Mouse (Mus musculus) lung, embryonic 16.5 days (tissue): ENCODE measurements around the gene Zscan21. TPM values are rescaled to one million over a fixed set of nuclear protein-coding genes. Genes with fewer than 3 reads are reported as not detected.
A peak's percentile ranks its signal among the peaks of the same experiment; 100 is the strongest.

Experiments used
- ATAC-seq: fragments of 200-750 bp; cut with Nextera tagmentation; 2 replicates; pipeline ENCODE4 v1.8.0; 2017; ENCODE audit warnings: low read depth, mild to moderate bottlenecking, moderate library complexity
- H3K27ac ChIP-seq: fragments of 300-500 bp; sonication (generic); 2 replicates; pipeline ENCODE4 v1.5.1; 2014; ENCODE audit warnings: mild to moderate bottlenecking, control low read depth, low read length
- H3K27me3 ChIP-seq: fragments of 300-500 bp; sonication (generic); 2 replicates; pipeline ENCODE4 v1.6.1; 2014; ENCODE audit warnings: low read depth, low read length, mixed read lengths; ENCODE audit not compliant: control insufficient read depth, insufficient read depth
- H3K36me3 ChIP-seq: fragments of 300-500 bp; sonication (generic); 2 replicates; pipeline ENCODE4 v1.6.1; 2014; ENCODE audit warnings: low read length; ENCODE audit not compliant: control insufficient read depth, insufficient read depth
- H3K4me1 ChIP-seq: fragments of 300-500 bp; sonication (generic); replicated peaks from 2 replicates; pipeline ENCODE4 v1.6.1; 2014; ENCODE audit warnings: low read length, mixed read lengths; ENCODE audit not compliant: control insufficient read depth, insufficient read depth
- H3K4me2 ChIP-seq: fragments of 300-500 bp; sonication (generic); 2 replicates; pipeline ENCODE4 v1.6.1; 2014; ENCODE audit warnings: low read depth, low read length, control low read depth
- H3K4me3 ChIP-seq: fragments of 300-500 bp; sonication (generic); 2 replicates; pipeline ENCODE4 v1.5.1; 2014; ENCODE audit warnings: mild to moderate bottlenecking, low read length, control low read depth
- H3K9ac ChIP-seq: fragments of 300-500 bp; sonication (generic); 2 replicates; pipeline ENCODE4 v1.6.1; 2014; ENCODE audit warnings: low read length, control low read depth
- H3K9me3 ChIP-seq: fragments of 300-500 bp; sonication (generic); 2 replicates; pipeline ENCODE4 v1.6.1; 2016; ENCODE audit warnings: low read length; ENCODE audit not compliant: control insufficient read depth
- WGBS: fragments of 180-500 bp; shearing (Covaris S2); extraction: QIAGEN DNeasy Blood & Tissue Kit; methylation state at CpG from one replicate; pipeline ENCODE4 v1.1.7; 2014; 5-methylcytosine and 5-hydroxymethylcytosine counted together
- polyA plus RNA-seq: library from polyadenylated mRNA; unstranded; fragments of >200 nt; fragmentation: Nextera tagmentation; extraction: Ambion mirVana; gene quantifications from 2 replicates; pipeline ENCODE4 v1.2.1, GENCODE M21; 2015

Zscan21 gene
- polyA plus RNA-seq, 1 experiment from 2014 or later, result 57.9 TPM

GRCm38 (mm10) chr5:138154390-138154789 is 37.7 kb downstream of the Zscan21 start:
- peak overlapping the region; percentile 97 for H3K9ac ChIP-seq
- H3K27ac ChIP-seq, result no peak overlapping the region

GRCm38 (mm10) chr5:138155443-138155976 is 38.8 kb downstream of the Zscan21 start, which contains the start of gene Zfp113:
Gene Zfp113 (minus strand): TSS chr5:138155744.
- peak within 1 kb of the TSS; percentile 97 for H3K9ac ChIP-seq
- H3K4me1 ChIP-seq, result peaks cover 10% of the 10 kb centered on the region
- H3K4me2 ChIP-seq, result peak within 1 kb of the TSS; percentile 74
- peaks cover 6% of the 10 kb centered on the region for H3K36me3 ChIP-seq
- H3K9me3 ChIP-seq, result no peaks in the 10 kb centered on the region
- under 1% methylated on average over 31 of the region's 31 CpGs for WGBS
- peak within 1 kb of the TSS; percentile 93 for H3K27ac ChIP-seq
- no peaks in the 10 kb centered on the region for H3K27me3 ChIP-seq
- H3K4me3 ChIP-seq, result peak within 1 kb of the TSS; percentile 91
- peak; percentile 97 for ATAC-seq

More at GRCm38 (mm10) chr5:138154390-138154789, 37.7 kb downstream of the Zscan21 start:
- no peak for ATAC-seq
- Histone ChIP-seq H3K4me2 (peak overlapping the region; percentile 74), H3K4me1 (peaks cover 7% of the 10 kb centered on the region), H3K36me3 (peaks cover 9% of the 10 kb centered on the region), H3K4me3 (peak overlapping the region; percentile 91), H3K27me3 (no peaks in the 10 kb centered on the region), H3K9me3 (no peaks in the 10 kb centered on the region)
- WGBS, result 54% methylated on average over 3 of the region's 3 CpGs

- H3K9me3 ChIP-seq, result no peaks in the 10 kb centered on the region
- peak overlapping the region; percentile 12 for H3K27ac ChIP-seq
- peaks cover 8% of the 10 kb centered on the region; the same call in 1 of the 2 replicates for H3K4me1 ChIP-seq
- no peaks in the 10 kb centered on the region for H3K27me3 ChIP-seq
- peaks cover 24% of the 10 kb centered on the region for H3K36me3 ChIP-seq
- 66% methylated on average over 7 of the region's 7 CpGs for WGBS
- ATAC-seq, result no peak
- peak overlapping the region; percentile 86 for H3K9ac ChIP-seq
- peak overlapping the region; percentile 91 for H3K4me3 ChIP-seq
- H3K4me2 ChIP-seq, result peak overlapping the region; percentile 64
Observed at GRCm38 (mm10) chr5:138160224-138160762, 43.6 kb downstream of the Zscan21 start.

GRCm38 (mm10) chr5:138160842-138161665 is 44.4 kb downstream of the Zscan21 start, which contains the start of gene Cops6:
Gene Cops6 (plus strand): TSS chr5:138161071.
- Histone ChIP-seq H3K4me2 (peak within 1 kb of the TSS; percentile 79), H3K36me3 (peaks cover 31% of the 10 kb centered on the region), H3K27ac (peak within 1 kb of the TSS; percentile 72), H3K9ac (peak within 1 kb of the TSS; percentile 86), H3K27me3 (no peaks in the 10 kb centered on the region), H3K4me3 (peak within 1 kb of the TSS; percentile 91), H3K4me1 (peaks cover 8% of the 10 kb centered on the region; the same call in 1 of the 2 replicates), H3K9me3 (no peaks in the 10 kb centered on the region)
- peak; percentile 97 for ATAC-seq
- under 1% methylated on average over 42 of the region's 42 CpGs for WGBS

- Histone ChIP-seq H3K36me3 (peaks cover 49% of the 10 kb centered on the region), H3K9ac (no peak overlapping the region), H3K27me3 (no peaks in the 10 kb centered on the region), H3K4me1 (peaks cover 8% of the 10 kb centered on the region; the same call in 1 of the 2 replicates), H3K27ac (no peak overlapping the region), H3K9me3 (no peaks in the 10 kb centered on the region), H3K4me3 (no peak overlapping the region), H3K4me2 (no peak overlapping the region)
- WGBS, result 62% methylated on average over 6 of the region's 6 CpGs
- ATAC-seq, result no peak
Observed at GRCm38 (mm10) chr5:138163046-138163445, 46.3 kb downstream of the Zscan21 start.

GRCm38 (mm10) chr5:138163610-138164009 is 46.9 kb downstream of the Zscan21 start:
- Histone ChIP-seq H3K27ac (no peak overlapping the region), H3K27me3 (no peaks in the 10 kb centered on the region), H3K9ac (no peak overlapping the region), H3K4me2 (no peak overlapping the region), H3K9me3 (no peaks in the 10 kb centered on the region), H3K36me3 (peaks cover 52% of the 10 kb centered on the region), H3K4me1 (peaks cover 8% of the 10 kb centered on the region; the same call in 1 of the 2 replicates), H3K4me3 (no peak overlapping the region)
- WGBS, result 65% methylated on average over 10 of the region's 10 CpGs
- no peak for ATAC-seq

GRCm38 (mm10) chr5:138165594-138165993 is 48.9 kb downstream of the Zscan21 start:
- Histone ChIP-seq H3K9ac (no peak overlapping the region), H3K27ac (no peak overlapping the region)

GRCm38 (mm10) chr5:138170936-138171561 is 54.3 kb downstream of the Zscan21 start:
- WGBS, result under 1% methylated on average over 47 of the region's 47 CpGs
- Histone ChIP-seq H3K9me3 (no peaks in the 10 kb centered on the region), H3K27me3 (no peaks in the 10 kb centered on the region), H3K36me3 (peaks cover 37% of the 10 kb centered on the region), H3K4me3 (peak overlapping the region; percentile 86), H3K27ac (peak overlapping the region; percentile 98), H3K9ac (peak overlapping the region; percentile 85), H3K4me2 (peak overlapping the region; percentile 86), H3K4me1 (peaks cover 17% of the 10 kb centered on the region)
- peak; percentile 86 for ATAC-seq

More at GRCm38 (mm10) chr5:138165594-138165993, 48.9 kb downstream of the Zscan21 start:
- no peak for ATAC-seq
- Histone ChIP-seq H3K4me2 (no peak overlapping the region), H3K27me3 (no peaks in the 10 kb centered on the region), H3K4me3 (no peak overlapping the region), H3K36me3 (peaks cover 57% of the 10 kb centered on the region), H3K9me3 (no peaks in the 10 kb centered on the region), H3K4me1 (peaks cover 12% of the 10 kb centered on the region)
- WGBS, result 68% methylated on average over 8 of the region's 8 CpGs
